Mouse (Mus musculus): ENCODE measurements around the gene Col8a2.

Gene Col8a2

DNA sequence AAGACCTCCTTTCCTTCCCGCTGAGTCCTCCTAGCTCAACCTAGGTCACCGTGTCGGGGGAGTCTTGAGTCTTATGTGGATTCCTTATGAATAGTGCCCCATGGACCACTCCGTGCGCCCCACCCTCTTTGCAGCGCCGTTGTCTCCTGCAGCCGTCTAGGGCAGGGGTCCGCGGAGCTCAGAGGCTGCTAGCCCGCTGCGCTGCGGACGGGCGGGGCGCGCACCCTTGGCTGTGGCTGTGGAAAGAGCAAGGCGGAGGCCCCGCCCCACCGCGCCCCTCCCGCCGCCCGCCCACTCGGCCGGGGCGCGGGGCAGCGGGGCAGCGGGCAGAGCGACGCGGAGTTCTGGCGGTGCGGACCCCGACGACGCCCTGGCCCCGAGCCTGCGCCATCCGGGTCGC is at the start of gene Col8a2:
TSS of gene Col8a2 (plus strand) at position 302 of the 400 bp plus-strand sequence.
- no peak for DNase-seq (ENCODE audit: low read depth, low spot score)

- no peak for DNase-seq (ENCODE audit: low read depth, low spot score)
These were observed 48.8 kb upstream of the Col8a2 start for GRCm38 (mm10) chr4:126237721-126238242.

GRCm38 (mm10) chr4:126239862-126240475 is 46.6 kb upstream of the Col8a2 start:
- no peak for DNase-seq (ENCODE audit: low read depth, low spot score)

GRCm38 (mm10) chr4:126241956-126242355 is 44.6 kb upstream of the Col8a2 start:
- no peak for DNase-seq (ENCODE audit: low read depth, low spot score)

- DNase-seq (ENCODE audit: low read depth, low spot score), result no peak
These were observed 44.1 kb upstream of the Col8a2 start for GRCm38 (mm10) chr4:126242510-126242909.

DNA sequence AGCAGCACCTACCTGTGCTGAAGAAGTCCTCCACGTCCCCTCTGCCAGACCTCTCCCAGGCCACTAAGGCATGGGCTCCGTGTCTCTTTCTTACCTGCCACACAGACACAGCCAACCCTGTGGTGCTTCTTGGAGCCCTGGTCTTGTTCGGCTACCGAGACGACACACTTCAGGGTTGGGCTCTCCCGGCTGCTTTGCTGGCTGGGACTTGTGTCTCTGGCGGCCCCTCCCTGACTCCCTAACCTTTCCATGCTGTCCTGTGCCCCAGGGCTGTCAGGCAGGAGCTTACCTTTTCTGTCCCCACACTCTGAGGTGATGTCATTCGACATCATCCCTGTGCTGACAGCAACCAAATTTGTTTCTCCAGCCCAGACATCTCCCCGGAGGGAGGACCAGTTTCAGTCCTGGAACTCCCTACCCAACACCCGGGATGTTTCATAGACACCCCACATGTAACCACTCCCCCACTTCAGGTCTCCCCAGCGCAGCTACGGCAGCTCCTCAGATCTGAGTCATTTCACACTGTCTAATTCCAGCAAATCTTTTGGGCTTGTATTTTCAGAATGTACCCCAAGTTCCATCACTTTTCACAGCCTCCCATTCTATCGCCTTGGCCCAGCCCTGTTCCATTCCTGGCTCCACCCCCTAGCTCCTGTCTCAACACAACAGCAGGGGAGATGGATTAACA is 40.2 kb upstream of the Col8a2 start:
- DNase-seq (ENCODE audit: low read depth, low spot score), result no peak

DNA sequence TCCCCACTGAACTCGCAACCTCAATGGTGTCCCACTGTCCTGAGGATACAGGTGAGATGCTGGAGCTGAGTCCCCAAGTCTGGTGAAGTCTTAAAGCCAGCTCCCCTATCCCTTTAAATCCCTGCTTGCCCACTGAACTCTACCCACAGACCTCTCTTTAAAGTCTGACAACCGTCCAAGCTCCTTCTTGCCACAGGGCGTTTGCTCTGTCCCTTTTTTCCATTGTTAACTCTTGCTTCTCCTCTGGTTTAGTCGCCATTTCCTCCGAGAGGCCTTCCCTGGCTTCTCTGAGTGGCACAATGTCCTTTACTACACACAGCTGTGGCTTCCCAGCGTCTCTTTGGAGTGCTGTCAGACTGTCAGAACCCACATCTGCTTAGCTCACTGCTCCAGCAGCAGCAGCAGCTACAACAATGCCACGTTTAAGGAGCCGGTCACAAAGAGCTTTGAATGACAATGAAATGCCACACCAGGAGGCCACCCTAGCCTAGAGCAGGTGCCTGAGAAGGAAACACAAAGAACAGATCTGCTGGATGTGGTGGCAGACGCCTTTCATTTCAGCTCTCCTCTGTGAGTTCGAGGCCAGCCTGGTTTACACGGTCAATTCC is 38.2 kb upstream of the Col8a2 start:
- DNase-seq (ENCODE audit: low read depth, low spot score), result no peak

DNA sequence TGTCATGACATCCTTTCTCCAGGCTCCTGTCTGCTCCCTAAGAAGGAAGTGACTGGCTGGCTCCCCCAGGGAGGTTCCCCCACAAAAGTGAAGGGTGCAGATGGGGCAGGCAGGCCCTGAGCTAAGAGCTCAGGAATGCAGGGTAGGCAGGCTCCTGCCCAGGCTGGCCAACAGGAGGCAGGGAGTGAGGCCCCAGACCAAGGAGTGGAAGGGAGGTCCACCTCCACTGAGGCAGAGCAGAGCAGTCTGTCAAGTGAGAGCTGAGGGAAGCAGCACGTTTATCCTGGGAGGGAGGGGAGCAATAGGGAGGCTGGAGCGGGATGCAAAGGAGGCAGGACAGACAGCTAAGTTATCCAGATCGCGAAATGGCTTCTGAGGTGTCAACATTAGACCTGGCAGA is 35.9 kb upstream of the Col8a2 start:
- no peak for DNase-seq (ENCODE audit: low read depth, low spot score)

DNA sequence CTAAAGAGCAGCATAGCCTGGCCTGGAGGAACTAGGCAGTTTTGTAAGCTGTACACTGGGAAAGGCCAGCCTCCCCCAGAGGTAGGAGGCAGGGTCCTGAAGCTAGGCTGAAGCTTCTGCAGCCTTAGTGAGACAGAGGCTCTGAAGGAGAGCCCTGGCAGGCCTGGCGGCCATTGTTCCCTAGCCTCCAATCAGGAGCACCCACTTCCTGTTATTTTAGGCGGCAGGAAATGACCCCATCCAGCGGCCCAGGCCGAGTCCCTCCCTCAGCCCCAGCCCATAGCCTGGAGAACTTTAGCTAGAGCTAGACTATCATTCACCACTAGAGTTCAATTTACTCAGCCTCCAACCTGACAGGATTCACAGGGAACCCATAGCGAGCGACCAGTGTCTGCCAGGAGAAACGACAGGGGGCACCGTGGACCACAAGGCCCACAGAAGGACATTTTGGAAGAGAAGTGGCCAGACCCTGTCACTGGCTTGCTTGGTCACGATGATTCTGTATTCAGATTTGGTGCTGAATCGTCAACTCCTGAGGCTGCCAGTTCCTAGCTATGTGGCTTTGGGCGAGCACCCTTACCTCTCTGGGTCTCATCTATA is 34.8 kb upstream of the Col8a2 start:
- DNase-seq (ENCODE audit: low read depth, low spot score), result no peak

DNA sequence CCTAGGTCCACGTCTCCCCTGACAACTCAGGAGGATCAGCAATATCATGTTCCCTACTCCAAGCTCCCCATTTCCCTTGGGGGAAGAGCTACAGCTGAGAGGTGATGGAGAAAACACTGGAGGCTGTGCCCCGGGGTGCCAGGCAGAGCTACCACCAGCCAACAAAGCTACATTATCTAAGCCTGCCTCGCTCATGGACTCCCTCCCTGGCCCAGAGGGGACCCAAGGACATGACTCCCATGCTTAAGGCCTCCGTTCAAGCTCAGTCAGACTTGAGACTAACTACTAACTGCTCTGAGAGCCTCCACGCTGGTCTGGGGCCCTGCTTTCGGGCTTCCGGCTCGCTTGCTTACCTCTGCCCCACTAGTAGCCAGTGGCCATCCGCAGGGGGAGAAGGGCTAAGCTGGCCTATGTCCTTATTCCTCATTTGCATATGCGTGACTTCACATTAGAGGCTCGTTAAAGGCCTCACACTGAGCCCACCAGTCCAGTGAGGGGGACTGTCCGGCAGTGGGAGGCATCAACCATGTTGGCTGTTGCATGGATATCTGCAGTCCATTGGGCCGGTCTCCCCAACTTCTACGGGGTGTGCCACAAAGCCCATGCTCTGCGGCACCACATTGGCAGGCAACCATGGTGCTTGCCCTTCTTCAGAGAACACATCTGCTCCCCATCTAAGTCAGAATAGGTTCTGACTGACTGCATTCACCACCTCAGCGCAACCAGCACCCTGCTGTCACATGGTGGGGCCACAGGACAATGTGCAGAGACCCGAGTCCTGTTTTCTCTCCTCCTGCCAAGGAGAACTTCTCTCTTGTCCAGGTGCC is 34.0 kb upstream of the Col8a2 start:
- DNase-seq (ENCODE audit: low read depth, low spot score), result no peak

DNA sequence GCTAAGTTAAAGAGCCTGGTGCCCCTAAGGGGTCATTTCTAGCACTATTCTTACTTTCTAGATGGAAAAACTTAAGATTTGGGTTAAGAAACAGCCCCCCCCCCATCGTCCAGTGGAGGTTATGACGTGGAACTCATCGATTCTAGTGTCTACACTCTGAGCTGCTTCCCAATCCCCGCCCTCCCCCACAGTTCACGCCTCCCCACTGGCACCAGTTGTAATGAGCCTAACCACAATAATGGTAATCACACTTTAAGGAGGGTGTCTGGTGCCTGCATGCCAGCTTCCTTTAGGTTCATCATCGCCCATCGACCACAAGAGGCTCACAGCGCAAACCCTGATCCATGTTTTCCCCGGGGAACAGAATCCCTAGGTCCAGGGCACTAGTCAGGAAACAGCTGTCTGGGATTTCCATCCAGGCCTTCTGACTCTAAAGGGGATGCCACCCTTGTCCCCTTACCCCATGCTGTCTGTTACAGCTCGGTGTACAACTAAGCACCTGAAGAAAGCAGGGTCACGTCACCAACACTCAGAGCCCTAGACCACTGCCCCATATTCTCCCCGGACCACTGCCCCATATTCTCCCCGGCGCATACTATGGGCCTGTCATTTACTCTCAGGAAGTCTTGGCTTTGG is 32.8 kb upstream of the Col8a2 start:
- DNase-seq (ENCODE audit: low read depth, low spot score), result no peak

DNA sequence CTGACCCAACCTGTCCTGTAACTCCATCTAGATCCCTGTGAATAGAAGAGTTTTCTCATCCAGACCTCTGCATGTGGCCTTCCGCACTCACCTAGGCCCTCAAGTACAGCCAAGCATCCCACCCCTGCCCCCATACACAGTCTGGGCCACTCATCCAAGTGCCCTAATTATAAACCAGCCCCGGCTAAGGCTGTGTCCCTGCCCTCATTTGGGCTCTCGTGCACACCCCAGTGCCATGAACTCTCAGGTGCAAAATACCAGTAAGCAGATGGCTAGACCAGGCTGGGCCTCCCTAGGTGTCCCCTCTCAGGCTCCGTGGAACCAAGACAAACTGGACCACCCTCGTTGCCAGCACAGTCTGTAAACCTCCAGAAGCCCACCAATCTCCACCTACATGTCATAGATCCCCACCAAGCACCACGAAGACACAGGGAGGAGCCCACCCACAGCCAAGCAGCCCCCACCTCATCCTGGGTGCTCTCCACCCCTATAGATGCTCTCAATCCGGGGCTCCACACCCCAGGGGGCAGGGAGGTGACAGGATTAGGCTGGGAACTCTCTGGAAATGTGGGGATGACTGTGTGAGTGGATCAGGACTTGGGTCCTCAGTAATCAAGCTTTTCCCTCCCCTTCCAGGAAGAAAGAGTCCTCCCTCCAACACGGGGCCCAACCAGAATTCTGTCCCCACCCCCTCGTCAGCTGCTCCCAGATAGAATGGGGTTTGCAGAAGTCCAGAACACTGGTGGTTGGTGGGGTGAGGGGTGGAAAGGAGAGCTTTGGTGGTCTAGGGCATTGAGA is 32.1 kb upstream of the Col8a2 start:
- DNase-seq (ENCODE audit: low read depth, low spot score), result no peak

- no peak for DNase-seq (ENCODE audit: low read depth, low spot score)
These were observed 31.2 kb upstream of the Col8a2 start for GRCm38 (mm10) chr4:126255113-126256001.

DNA sequence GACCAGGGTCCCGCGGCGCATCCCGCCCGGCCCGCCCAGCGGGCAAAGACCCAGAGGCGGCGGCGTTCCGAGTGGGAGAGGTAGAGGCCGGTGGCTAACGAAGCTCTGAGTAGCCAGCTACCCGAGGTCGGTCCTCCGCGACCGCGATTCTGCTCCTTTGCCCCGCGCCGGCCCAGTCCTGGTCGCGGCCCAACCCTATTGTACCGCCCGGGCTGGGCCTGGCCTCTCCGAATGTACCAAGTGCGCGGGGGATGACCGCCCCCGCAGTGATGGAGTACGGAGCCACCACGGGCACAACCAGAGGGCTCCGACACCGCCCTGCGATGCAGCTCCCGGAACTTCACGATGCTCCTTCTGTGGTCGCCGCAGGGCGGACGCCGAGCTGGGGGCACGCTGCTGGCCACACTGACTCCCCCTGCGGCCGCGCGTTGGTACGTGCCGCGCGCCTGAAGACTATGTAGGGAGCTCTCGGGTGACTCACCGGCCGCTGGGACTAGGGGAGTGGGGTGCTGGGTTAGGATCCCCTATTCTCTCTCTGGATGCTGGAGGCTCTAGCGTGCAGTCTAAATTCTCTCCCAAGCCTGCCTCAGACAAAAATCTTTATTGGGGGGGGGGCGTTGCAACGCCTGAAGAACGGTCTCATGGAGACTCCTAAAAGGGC is 30.3 kb upstream of the Col8a2 start, which contains the start of gene Map7d1:
TSS of gene Map7d1 (minus strand) at position 213 of the 661 bp plus-strand sequence.
- DNase-seq (ENCODE audit: low read depth, low spot score), result no peak

DNA sequence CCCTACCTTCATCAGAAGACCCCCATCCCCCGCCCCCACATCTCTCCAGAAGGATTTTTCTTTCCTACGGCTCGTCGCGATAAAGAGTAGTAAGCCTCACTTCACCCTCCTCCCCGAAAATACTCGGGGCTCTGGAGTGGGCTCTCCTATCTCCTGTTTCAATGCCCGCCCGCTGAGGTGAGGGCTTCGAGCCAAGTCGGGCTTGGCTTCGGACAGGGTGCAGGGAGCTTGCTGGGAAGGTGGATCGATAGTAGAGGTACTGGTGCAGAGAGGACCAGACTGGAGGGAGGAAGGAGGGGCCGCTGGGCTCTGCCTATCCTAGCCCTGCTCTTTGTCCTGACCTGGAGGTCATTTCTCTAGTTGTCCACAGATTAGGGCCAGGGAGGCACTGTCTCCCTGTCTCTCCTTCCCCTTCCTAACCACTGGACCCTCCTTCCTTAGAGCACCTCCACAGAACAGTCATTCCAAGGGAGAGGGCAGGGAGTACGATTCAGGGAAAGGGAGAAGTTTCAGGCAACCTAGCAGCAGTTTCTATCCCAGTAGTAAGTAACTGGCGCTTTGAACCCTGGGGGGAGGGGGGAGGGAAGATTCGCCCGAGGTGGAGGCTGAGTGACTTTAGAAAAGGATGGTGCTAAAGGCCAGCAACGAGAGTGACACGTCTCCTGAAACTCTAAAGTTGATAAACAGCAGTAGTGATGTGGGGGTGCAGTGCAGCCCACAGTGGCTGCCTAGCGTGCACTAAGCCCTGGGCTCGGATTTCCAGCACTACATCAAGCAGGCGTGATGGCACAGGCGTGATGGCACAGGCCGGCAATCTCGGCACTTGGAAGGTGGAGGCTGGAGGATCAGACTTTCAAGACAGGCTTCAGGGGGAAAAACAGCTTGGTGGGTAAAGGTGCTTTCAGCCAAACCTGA is 29.4 kb upstream of the Col8a2 start:
- no peak for DNase-seq (ENCODE audit: low read depth, low spot score)

DNA sequence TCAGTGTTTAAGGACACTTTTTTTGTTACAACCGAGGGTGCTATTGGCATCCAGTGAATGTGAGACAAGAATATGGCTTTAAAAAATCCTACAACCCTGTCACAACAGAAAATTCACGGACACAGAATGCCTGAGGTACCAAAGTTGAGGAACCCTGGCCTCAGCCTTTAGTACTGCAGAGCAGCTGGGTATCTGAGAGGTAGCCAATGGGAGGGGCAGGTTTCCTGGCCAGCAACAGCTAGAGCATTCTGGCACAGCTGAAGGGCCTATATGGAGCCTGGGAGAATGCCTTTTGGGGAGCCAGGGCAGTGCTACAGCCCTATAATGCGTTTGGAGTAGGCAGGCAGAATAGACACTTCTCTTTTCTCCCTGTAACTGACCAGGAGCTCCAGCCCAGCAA is 27.5 kb upstream of the Col8a2 start:
- DNase-seq (ENCODE audit: low read depth, low spot score), result no peak

- no peak for DNase-seq (ENCODE audit: low read depth, low spot score)
These were observed 27.0 kb upstream of the Col8a2 start for GRCm38 (mm10) chr4:126259523-126260160.
